Comparison of ENCODE assay signal across 10 mouse cellular contexts in genomic region chr5:75075383-75075941, GRCm38 (mm10). TPM values are rescaled to one million over a fixed set of nuclear protein-coding genes. Genes with fewer than 3 reads are reported as not detected.
A peak's percentile ranks its signal among the peaks of the same experiment; 100 is the strongest.
DNase-seq lines count a peak whose midpoint lies in the region; ATAC-seq and TF ChIP-seq lines count a peak whose summit lies in the region.
"Had no signal": no experiment of that assay in that cellular context is flagged by ENCODE, and none has a peak within 500 bp of the region (broad histone marks: within the 10 kb centered on the region; RNA-seq: fewer than 3 reads in every experiment).

Gene Gsx2 (plus strand): TSS chr5:75075601.

- peak within 1 kb of the TSS; percentile 11; the same call in 1 of the 2 replicates for H3K4me3 ChIP-seq in kidney, postnatal 0 days (replicated peaks; ENCODE audit: low read depth, low read length)
- peak within 1 kb of the TSS; percentile 47 for H3K4me3 ChIP-seq in embryonic facial prominence, embryonic 10.5 days
- H3K4me3 ChIP-seq in hindbrain, postnatal 0 days (ENCODE audit: low read length), result peak within 1 kb of the TSS; percentile 32
- peak within 1 kb of the TSS; percentile 39 for H3K4me3 ChIP-seq in neural tube, embryonic 12.5 days

- WGBS in kidney, postnatal 0 days, result 1% methylated on average over 40 of the region's 41 CpGs
- under 1% methylated on average over 41 of the region's 41 CpGs for WGBS in embryonic facial prominence, embryonic 10.5 days
- 1% methylated on average over 39 of the region's 41 CpGs for WGBS in hindbrain, postnatal 0 days
- WGBS in neural tube, embryonic 12.5 days, result under 1% methylated on average over 40 of the region's 41 CpGs

- no peak for ATAC-seq in kidney, postnatal 0 days (replicated peaks; ENCODE audit: low FRiP score, low read depth)
- peak; percentile 52; the same call in 1 of the 2 replicates for ATAC-seq in hindbrain, postnatal 0 days
- ATAC-seq in neural tube, embryonic 12.5 days (ENCODE audit: low FRiP score, low read depth), result peak; percentile 54

- no peaks in the 10 kb centered on the region for H3K36me3 ChIP-seq in kidney, postnatal 0 days (ENCODE audit: insufficient read depth, low read length)
- no peaks in the 10 kb centered on the region for H3K36me3 ChIP-seq in embryonic facial prominence, embryonic 10.5 days (replicated peaks)
- no peaks in the 10 kb centered on the region for H3K36me3 ChIP-seq in hindbrain, postnatal 0 days (ENCODE audit: insufficient read depth, low read length)
- H3K36me3 ChIP-seq in neural tube, embryonic 12.5 days, result no peaks in the 10 kb centered on the region

- intact Hi-C loops in left cerebral cortex, postnatal 25 days (cut with DNase I), result no loop called here

- H3K27ac ChIP-seq in kidney, postnatal 0 days, result no peak within 1 kb of the TSS
- peak within 1 kb of the TSS; percentile 8; the same call in 1 of the 2 replicates for H3K27ac ChIP-seq in embryonic facial prominence, embryonic 10.5 days (replicated peaks)
- H3K27ac ChIP-seq in hindbrain, postnatal 0 days, result no peak within 1 kb of the TSS
- no peak within 1 kb of the TSS for H3K27ac ChIP-seq in neural tube, embryonic 12.5 days

- peak within 1 kb of the TSS; percentile 38 for H3K4me2 ChIP-seq in kidney, postnatal 0 days (ENCODE audit: low read length)
- peak within 1 kb of the TSS; percentile 56 for H3K4me2 ChIP-seq in hindbrain, postnatal 0 days (ENCODE audit: low read depth, low read length)
- H3K4me2 ChIP-seq in neural tube, embryonic 12.5 days (replicated peaks), result peak within 1 kb of the TSS; percentile 65

- H3K9me3 ChIP-seq in kidney, postnatal 0 days (replicated peaks; ENCODE audit: low read length), result no peaks in the 10 kb centered on the region
- no peaks in the 10 kb centered on the region for H3K9me3 ChIP-seq in embryonic facial prominence, embryonic 10.5 days
- H3K9me3 ChIP-seq in hindbrain, postnatal 0 days (ENCODE audit: low read length), result no peaks in the 10 kb centered on the region
- H3K9me3 ChIP-seq in neural tube, embryonic 12.5 days, result no peaks in the 10 kb centered on the region

- peaks cover 95% of the 10 kb centered on the region for H3K27me3 ChIP-seq in kidney, postnatal 0 days (ENCODE audit: insufficient read depth, low read length)
- peaks cover 100% of the 10 kb centered on the region for H3K27me3 ChIP-seq in embryonic facial prominence, embryonic 10.5 days (replicated peaks; ENCODE audit: low read depth, poor library complexity, severe bottlenecking)
- H3K27me3 ChIP-seq in hindbrain, postnatal 0 days (ENCODE audit: insufficient read depth, low read length), result peaks cover 86% of the 10 kb centered on the region
- peaks cover 91% of the 10 kb centered on the region for H3K27me3 ChIP-seq in neural tube, embryonic 12.5 days (replicated peaks)

- peaks cover 10% of the 10 kb centered on the region for H3K4me1 ChIP-seq in kidney, postnatal 0 days (replicated peaks; ENCODE audit: insufficient read depth, low read length)
- H3K4me1 ChIP-seq in embryonic facial prominence, embryonic 10.5 days, result peaks cover 40% of the 10 kb centered on the region
- H3K4me1 ChIP-seq in hindbrain, postnatal 0 days (ENCODE audit: insufficient read depth, low read length), result no peaks in the 10 kb centered on the region
- H3K4me1 ChIP-seq in neural tube, embryonic 12.5 days, result peaks cover 61% of the 10 kb centered on the region

- no peak for TF ChIP-seq CTCF in kidney, postnatal 0 days (IDR thresholded peaks at IDR 0.05; ENCODE audit: low read depth)
- no peak for TF ChIP-seq CTCF in hindbrain, postnatal 0 days (IDR thresholded peaks at IDR 0.05; ENCODE audit: low read depth)

- H3K9ac ChIP-seq in kidney, postnatal 0 days (ENCODE audit: low read depth, low read length), result no peak within 1 kb of the TSS
- H3K9ac ChIP-seq in hindbrain, postnatal 0 days (replicated peaks; ENCODE audit: low read length), result no peak within 1 kb of the TSS
- H3K9ac ChIP-seq in neural tube, embryonic 12.5 days, result peak within 1 kb of the TSS; percentile 56

- no peak for DNase-seq in kidney, postnatal 0 days (ENCODE audit: low spot score)
- no peak for DNase-seq in kidney, postnatal 36 days
- DNase-seq in embryonic facial prominence, embryonic 10.5 days (ENCODE audit: low spot score), result peak; percentile 63
- no peak for DNase-seq in hindbrain, postnatal 0 days (ENCODE audit: low spot score)
- DNase-seq in left cerebral cortex, postnatal 25 days (ENCODE audit: low spot score in 2 of 2), result no peak
- no peak for DNase-seq in frontal cortex, adult 2 months (ENCODE audit: extremely low spot score in 1 of 2, low spot score in 1 of 2)
- DNase-seq in cerebellum, postnatal 4 days (ENCODE audit: low spot score in 2 of 2), result no peak
- DNase-seq: layer of hippocampus, adult 9-11 months had no signal

RNA-seq across cellular contexts. Expression of gene Gsx2, which starts in this region (rescaled TPM):
- polyA plus RNA-seq in kidney, postnatal 0 days (2015; fragmentation: Nextera tagmentation; extraction: Ambion mirVana), result not detected in 2 replicates
- 0.84 and 1.3 TPM in 2 replicates for polyA plus RNA-seq in embryonic facial prominence, embryonic 10.5 days (2016; fragmentation: Nextera tagmentation; extraction: Ambion mirVana)
- 0.47 TPM in 1 of 2 replicates, not detected in the other for total RNA-seq in hindbrain, postnatal 0 days (2014; rRNA removed)
- 0.14 TPM in 1 of 2 replicates, not detected in the other for polyA plus RNA-seq in hindbrain, postnatal 0 days (2015; fragmentation: Nextera tagmentation; extraction: Ambion mirVana)
- 9.4 and 12.2 TPM in 2 replicates for polyA plus RNA-seq in neural tube, embryonic 12.5 days (2016; fragmentation: Nextera tagmentation; extraction: Ambion mirVana)
- not detected for total RNA-seq in left cerebral cortex, postnatal 25 days (2021)
- polyA plus RNA-seq in frontal cortex, adult 2 months (2012; rRNA removed), result 0.23 and 0.48 TPM in 2 replicates
- total RNA-seq: neutrophil, adult 5-6 weeks had no signal

Comparison
In these comparisons a context has a peak if more than half of its experiments do, and no peak if none do; other contexts are left out.
1. Peak in ATAC-seq, H3K4me3 ChIP-seq and H3K4me2 ChIP-seq in hindbrain, postnatal 0 days; RNA of the gene not detected or under 1 TPM.